Comparison of ENCODE assay signal across 14 mouse cellular contexts in the genomic region with DNA sequence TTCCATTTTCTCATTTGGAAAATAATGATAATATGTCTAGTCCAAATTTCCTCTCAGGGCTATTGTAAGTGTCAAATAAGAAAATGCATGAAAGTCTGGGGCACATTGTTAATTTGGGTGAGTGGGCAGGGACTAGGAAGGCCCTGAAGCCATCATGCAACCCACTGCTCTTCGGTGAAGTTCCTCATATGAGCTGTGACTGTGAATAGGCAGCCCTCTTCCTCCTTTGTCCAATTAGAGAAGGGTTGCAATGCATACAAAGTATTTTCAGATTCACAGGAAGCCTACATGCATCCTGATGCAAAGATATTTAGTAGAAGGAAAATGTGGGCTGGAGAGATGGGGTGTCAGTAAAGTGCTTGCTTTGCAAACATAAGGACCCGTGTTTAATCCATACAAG.
"Had no signal": no experiment of that assay in that cellular context is flagged by ENCODE, and none has a peak within 500 bp of the region (broad histone marks: within the 10 kb centered on the region; RNA-seq: fewer than 3 reads in every experiment).

No protein-coding gene starts in this region.

- ATAC-seq: liver, postnatal 0 days; lung, postnatal 0 days; midbrain, embryonic 16.5 days had no signal

- DNase-seq: liver, postnatal 0 days; lung, adult 2 months; lung, postnatal 14 days; lung, postnatal 4 days; midbrain, embryonic 14.5 days; retina, postnatal 1 day; right cerebral cortex, adult 18-20 months; right cerebral cortex, postnatal 25 days; right cerebral cortex, postnatal 4 days; spleen, adult 18-20 months; thymus, adult 2 months; thymus, postnatal 25 days had no signal
